Mouse (Mus musculus) embryo, embryonic 11.5 days (tissue): ENCODE measurements around the gene Psd.
A peak's percentile ranks its signal among the peaks of the same experiment; 100 is the strongest.

ENCODE experiments used
- DNase-seq: peaks from one replicate; pipeline ENCODE4 v3.0.0-alpha.2; 2012; ENCODE audit warnings: low read depth, low spot score

Psd gene

DNA sequence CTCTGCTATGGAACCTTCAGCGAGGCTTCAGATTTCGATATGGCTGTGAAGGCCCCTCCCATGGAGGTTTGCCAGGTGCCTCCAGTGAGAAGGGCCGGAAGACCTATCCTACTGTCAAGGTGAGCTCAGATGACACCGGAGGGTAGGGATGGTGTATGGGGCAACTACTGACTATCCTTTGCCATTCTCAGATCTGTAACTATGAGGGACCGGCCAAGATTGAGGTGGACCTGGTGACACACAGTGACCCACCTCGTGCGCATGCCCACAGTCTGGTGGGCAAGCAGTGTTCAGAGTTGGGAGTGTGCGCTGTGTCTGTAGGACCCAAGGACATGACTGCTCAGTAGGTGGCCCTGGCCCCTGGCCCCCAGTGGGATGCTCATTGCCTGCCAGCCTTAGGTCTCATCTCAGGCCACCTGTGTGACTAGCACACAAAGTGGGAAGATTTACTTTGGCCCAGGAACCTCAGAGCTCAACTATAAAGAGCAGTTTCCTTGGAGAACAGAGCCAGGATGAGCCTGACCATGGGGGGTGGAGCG is 20.1 kb downstream of the Psd start:
- DNase-seq, result no peak

DNA sequence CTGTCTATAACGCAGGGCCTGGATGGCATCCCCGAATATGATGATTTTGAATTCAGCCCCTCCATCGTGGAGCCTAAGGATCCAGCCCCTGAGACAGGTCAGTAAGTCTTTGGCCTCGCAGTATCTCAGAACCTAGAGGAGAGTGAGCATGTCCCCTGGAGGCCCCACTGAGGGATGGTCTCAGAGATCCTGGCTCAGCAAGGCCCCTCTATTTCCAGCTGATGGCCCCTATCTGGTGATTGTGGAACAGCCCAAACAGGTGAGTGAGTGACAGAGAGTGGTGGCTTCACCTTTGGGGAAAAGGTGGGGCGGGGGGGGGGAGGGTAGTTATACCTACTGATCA is 20.7 kb downstream of the Psd start:
- no peak for DNase-seq

DNA sequence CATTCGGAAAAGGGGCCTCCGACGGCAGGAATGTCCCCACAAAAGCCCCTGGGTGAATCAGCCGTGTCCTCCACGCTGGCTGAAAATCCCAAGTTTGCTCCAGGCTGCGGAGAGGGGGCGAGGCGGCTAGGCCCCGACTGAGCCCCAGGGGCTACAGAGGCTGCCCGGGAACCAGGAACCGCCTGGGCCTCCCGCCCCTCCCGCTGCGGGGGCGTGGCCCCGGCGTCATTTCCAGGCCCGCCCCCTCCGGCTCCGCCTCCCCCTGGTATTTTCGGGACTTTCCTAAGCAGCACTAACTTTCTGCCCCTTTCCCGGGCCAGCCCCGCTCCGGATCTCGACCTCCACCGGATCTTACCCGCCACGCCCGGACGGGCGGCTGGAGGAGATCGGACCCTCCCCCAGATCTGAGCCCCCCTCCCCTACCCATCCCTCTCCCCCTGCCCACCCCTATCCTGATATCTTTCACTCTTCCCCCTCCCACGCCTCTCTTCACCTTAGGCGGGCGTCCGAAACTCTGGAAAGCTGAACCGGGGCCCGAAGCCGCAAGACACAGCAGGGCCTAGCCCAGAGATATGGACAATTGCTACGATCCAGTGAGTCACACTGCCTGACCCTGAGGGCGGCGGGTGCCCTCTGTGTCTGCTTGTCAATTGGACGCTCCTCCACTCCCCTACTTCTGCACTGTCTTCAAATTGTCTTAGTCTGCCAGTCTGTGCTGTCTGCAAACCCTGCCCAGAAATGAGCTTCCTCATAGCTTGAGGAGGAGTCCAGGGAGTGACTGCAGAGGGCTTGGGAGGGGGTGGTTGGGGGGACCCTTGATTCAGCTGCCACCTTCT is 21.3 kb downstream of the Psd start:
- DNase-seq, result peak; percentile 77

DNA sequence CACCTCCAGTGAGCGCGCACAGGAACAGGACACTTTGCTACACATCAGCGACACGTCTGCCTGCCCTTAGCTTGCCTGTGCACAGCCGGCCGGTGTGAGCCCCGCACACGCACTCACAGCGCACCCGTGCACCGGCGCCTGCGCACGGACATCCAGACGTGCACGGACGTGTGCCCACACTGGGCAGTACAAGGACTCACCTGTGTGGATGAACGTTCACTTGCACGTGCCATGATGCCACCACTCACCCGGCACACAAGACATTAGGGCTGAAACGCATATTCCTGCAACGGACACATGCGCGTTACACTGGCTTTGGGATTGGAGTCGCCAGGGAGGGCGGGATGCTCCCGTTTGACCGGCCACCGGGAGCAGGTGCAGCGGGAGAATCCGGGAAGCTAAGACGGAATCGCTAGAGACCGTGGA is 22.0 kb downstream of the Psd start:
- DNase-seq, result no peak

DNA sequence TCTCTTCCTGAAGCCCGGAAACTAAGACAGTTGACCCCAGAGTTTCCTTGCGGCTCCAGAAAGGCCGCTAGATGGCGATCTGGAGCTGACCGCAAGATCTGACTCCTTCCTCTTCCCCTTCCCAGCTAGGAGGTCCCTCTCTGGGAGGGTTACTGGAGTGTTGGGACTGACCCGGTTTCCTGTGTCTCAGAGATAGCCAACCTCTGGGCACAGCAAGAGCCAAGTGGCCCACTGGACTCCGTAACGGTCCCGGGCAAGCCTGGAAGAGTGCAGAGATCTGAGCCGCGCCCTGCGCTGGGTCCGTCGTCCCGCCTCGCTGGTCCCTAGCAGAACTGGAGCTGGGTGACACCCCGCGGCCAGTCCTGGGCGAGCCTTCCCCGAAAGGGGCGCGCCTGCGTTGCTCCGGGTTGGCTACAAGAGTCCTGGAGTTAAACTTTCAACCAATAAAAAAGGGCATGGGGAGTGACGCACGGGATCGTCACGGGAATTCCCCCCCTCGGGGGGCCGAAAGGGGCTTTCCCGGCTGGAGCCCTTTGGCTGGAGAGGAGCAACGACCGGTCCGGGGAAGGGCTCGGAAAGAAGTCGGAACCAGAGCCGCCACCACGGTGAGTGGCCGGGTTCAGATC is 22.6 kb downstream of the Psd start, which contains the start of gene Nfkb2:
Gene Nfkb2, plus strand, starts transcription at position 105 of the 626 bp plus-strand sequence.
- peak; percentile 79 for DNase-seq

DNA sequence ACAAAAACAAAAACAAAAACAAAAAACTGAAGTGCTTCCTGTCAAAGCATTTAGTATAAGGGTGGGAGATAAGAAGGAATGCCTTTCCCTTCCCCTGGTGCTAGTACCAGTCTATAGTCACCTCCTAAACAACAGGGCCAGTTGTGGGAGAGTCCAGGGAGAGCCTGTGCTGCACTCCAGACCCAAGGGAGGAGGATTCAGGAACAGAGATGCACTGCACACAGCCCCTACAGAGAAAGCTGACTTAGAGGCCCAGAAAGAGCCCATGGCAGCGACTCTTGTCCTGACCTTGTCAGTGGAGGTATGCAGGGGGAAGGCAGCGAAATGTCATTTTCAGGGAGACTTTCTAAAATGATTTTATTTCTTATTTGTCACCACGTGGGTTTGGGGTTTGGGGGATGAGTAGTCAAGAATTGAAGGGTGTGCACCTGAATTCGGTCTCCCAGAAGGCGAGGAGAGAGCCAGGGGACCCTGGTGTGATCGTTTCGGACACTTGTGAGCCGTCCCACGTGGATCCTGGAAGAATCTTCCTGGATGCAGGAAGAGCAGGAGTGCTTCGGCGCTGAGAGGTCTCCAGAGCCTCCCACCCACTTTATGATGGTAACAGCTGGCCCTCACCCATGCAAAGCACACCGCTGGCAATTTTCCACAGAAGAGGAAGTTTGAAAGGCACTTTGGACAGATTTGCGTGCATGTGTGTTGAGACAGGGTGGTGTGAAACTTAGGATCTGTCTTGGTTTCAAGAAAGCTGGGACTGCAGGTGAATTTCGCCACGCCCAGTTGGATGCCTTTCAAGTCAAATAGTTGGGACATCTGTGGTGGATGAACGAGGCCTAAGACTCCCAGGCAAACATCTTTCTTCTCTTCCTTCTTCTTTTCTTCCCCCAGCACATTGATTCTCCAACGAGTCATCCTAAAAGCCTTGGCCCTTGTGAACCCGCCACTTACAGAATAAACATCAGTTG is 23.4 kb downstream of the Psd start:
- no peak for DNase-seq

DNA sequence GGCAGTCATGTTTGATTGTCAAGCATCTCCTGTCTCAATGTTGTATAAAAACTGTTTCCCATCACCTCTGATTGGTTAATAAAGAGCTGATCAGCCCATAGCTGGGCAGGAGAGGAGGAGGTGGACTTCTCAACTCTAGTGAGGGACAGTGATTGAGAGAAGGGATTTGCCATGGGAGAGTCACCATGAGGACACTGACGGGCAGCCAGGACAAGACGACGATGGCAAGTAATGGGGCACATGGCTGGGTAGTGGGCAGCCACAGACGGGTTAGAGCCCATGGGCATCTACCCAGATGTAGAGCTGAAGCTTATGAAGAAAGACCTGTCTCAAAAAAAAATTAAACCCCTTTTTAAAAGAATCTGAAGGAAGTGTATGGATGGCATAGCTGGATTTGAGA is 24.4 kb downstream of the Psd start:
- DNase-seq, result no peak

DNA sequence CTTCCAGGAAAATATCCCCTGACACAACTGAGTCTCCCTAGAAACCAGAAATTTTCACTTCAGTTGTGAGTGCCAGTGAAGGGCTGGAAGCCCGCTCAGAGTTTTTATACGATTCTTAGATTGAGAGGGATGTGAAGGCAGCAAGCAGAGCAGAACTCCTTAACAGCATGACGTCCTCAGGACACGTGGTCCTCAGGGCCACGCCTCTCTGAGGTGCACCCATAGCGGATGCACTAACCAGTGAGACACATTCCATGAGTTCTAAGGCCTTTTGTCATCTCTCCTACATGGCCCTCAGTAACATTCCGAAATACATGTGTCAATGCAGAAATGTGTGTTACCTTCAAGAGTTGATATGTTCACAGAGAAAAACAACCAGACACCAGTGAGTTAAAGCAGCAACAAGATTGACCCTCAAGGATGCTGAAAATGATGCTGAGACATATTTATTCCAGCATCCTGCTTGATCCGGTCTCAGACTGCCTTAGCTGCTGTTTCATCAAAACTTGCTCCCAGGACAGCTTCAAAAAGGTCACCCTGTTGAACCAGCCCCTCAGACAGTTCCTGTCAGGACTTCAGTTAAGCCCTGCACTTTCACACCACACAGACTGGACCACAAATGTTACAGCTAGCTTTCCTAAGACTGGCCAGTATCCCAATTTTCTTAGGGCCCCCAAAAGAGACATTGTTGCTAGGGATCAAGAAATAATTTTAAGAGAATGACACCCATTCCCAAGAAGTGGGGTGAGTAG is 26.5 kb downstream of the Psd start:
- DNase-seq, result no peak

DNA sequence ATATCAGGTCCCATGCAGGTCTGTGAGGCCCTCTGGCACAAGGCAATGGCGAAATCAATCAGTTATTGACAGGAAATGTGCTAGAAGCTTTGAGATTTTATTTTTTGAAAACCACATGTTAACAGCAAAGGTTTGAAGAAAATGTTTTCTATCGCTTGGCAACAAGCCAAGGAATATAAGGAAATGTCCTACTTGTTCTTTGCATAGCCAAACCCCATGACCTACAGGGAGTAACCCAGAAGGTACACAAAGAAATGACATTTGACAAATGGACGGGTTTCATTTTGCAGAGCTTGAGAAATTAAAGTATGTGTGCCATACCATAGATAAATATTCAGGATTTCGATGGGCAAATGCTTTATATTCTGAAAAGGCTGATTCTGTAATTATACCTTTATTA is 30.0 kb downstream of the Psd start:
- no peak for DNase-seq

DNA sequence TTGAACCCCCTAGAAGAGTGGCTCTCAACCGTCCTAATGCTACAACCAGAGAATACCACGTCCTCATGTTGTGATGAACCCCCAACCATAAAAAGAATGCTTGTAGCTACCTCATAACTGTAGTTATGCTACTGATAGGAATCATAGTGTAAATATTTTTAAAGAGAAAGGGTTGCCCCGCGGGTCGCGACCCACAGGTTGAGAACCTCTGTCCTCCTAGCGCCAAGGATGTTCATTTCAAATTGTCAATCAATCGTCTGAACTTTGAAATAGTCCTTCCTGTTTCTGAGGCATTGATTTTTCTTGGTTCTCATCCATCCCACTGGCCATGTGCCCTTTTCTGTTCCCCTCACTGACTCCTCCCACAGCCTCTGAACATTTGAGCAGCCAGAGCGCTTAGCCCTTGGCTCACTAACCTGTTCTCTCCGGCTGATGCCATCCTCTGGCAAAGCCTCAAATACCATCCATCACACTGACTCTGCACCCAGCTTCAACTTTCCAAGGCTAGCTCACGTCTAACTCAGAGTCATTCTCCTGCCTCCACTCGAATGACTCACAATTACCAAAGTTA is 36.3 kb downstream of the Psd start:
- no peak for DNase-seq

DNA sequence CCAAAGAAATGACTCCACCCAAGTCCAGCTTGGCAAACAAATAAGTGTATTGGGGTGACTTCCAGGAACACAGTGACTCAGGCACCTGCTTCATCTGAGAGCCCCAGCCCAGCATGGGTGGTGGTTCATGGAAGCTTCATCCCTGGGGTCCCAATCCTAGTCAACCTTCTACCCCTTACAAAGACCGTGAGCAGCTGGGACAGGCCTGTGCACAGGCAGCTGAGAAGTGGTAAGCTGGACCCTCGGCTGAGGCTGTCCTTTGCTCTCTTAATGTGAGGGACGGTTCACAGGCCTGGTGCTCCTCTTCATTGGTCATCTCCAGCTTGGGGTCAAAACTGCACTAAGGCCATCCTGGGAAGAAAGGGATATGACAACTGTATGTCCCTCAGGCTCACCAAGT is 39.4 kb downstream of the Psd start:
- no peak for DNase-seq

DNA sequence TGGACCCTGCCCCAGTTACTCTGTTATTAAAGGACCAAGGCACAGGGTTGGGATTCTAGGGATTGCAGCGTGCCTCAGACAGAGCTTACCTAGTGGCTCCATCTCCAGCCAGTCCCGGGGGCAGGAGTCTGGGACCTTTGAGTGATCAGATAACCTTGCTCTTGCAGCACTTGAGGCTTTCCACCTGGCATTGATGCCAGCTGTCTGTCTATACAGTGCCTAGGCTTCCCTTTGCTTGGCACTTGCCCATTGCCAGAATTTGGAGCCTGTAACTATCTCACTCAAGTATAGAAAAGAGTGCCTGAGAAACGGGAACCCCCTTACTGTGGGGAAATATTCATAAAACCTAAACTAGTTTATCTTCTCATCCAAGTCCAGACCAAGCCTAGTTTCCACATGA is 40.0 kb downstream of the Psd start:
- DNase-seq, result no peak

DNA sequence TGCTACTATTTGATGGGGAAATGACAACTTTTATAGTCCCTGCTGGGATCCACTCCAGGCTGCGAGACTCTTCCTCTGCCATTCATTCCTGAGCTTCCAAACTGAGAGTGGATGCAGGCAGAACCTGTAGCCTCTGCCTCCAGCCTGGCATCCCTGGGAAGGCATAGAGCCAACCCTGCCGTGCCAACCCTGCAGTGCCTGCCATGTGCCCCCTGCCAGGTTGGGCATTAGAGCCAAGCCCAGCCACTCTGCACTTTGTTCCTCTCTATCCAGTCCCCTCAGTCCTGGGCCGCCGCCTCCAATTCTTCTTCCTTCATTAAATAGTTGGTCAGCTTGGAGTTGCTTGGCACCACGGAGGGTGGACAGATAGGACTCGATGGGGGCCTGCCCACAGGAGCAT is 40.9 kb downstream of the Psd start:
- no peak for DNase-seq

DNA sequence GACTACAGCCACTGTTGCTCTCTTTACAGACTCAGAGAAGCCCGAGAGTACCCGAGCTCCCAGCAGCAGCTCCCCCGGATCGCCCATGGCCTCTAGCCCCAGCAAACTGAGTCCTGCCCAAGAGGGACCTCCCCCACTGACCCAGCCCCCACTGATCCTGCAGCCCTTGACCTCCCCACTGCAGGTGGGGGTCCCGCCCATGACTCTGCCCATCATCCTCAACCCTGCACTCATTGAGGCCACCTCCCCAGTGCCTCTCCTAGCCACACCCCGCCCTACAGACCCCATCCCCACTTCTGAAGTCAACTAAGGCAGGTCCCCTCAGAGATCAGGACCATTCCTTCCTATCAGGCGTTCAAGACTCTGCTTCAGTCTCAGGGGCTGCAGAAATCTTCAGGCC is 41.3 kb downstream of the Psd start:
- no peak for DNase-seq

DNA sequence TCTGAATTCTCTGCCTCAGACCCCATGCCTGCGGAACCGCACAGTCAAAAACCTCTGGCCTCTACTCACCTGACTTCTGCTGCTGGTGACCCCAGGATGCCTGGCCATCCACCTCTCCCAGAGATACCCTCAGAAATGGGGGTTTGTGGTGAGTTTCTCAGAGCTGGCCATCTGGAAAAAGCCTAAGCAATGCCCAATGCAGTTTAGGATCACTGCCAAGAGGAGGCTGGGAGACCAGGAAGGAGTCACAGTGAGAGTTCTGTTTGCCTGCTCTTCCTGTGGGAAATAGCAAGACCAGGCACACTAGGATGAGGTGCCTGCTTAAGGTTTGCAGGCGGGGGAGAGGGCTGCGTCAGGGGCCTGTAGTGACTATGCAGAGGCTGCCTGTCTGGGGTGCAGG is 42.3 kb downstream of the Psd start:
- DNase-seq, result no peak

DNA sequence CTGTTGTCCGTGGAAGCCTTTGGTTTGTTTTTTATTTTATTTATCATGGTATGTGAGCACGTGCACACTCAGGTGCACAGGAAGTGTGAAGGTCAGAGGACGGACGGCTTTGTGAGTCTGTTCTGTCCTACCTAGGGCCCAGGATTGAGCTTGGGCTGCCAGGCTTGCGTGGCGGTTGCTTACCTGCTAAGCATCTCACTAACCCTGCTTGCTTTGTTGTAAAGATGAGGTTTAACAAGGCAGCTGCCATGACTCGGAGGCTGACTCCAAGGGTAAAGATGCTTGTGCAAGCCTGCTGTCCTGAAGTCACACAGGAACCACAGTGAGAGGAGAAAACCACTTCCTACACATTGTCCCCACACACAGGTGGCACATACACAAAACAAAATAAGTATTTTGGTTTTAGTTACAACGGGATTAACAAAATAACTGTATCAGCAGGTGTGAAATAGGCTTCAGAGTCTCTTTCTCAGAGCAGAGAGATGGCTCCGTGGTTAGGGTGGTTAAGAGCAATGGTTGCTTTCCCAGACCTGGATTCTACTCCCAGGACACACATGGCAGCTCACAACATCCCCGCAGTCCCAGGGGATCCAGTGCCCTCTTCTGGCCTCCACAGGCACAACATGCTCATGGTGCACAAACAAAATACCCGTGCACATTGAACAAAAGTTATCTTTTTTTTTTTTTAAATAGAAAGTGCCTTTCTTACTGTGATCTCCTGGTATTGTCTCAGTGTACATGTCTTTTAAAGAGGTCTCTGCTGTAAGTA is 44.7 kb downstream of the Psd start:
- no peak for DNase-seq

DNA sequence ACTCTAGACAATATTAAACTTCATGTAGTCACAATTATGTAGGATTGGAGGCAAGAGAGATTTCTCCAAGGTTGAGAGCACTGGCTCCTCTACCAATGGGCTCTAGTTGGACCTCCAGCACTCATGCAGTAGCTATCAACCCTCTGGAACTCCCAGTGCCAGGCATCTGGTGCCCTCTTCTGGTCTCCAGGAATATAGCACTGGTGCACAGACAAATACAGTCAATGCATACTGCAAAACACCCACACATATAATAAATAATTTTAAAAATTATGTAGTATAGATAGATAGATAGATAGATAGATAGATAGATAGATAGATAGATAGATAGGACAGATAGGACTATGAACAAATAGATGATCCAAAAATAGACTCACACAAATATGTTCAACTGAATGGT is 51.6 kb downstream of the Psd start:
- no peak for DNase-seq

DNA sequence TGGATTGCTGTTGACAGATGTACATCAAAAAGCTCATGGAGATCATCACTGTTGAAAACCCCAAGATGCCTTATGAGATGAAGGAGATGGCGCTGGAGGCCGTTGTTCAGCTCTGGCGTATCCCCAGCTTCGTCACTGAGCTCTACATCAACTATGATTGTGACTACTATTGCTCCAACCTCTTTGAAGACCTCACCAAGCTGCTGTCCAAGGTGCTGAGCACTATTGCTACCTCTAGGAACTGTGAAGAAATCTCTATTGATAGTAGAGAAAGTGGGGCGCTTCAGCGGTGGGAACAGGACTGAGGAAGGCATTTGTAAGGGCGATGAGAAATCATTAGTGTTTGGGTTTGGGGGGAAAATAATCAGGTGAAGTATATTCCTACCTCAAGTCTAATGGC is 62.2 kb downstream of the Psd start:
- no peak for DNase-seq
